Mouse (Mus musculus) lung, postnatal 10 days (tissue): ENCODE measurements at regions not wholly inside any gene's neighbourhood (a gene's known extent, or its start where the extent isn't known, plus 50 kb on each side); places are given as distances from the start of the nearest gene placed in this dataset.
"Not testable (repeated sequence)": the region's sequence is repeated elsewhere in the genome, so short reads cannot be mapped to it uniquely, and the experiment has no call there.

ENCODE experiments used
- DNase-seq: peaks from one replicate; pipeline ENCODE4 v3.0.0; 2021

DNA sequence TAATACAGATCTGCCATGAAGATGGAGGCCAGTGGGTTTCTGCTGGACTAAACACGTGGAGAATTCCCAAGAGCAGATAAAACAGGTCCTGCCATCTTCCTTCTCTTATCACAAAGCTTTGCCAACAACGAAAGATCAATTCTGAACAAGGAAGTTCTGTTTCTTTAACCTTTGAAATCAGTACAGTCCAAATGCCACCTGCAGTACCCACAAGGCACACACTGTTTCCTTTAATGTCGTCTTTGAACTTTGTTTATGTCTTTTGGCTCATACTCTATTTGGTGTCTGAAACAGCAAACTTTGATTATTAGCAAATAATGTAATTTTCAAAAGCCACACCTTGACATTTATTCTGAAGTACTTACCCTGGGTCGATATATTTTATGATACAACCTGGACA, 536.5 kb downstream of the Bckdhb start:
- no peak for DNase-seq

DNA sequence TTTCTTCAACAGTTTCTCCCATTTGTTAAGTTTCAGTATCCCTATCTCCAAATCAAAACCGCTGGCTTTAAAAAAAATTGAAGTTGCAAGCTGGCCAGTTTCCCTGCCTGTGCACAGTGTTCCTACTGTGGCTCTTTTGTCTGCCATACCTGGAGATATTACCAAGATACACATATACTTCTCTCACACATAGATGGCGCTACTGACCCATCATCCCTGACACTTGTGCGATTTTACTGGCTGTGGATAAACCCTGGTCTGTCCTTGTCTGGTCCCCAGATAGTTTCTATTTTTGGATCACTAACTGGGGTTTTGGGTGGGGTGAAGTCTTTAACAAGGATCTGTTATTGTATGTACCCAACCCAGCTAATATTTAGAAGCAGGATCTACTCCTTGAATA, 541.8 kb downstream of the Bckdhb start:
- DNase-seq: peak; percentile 48

DNA sequence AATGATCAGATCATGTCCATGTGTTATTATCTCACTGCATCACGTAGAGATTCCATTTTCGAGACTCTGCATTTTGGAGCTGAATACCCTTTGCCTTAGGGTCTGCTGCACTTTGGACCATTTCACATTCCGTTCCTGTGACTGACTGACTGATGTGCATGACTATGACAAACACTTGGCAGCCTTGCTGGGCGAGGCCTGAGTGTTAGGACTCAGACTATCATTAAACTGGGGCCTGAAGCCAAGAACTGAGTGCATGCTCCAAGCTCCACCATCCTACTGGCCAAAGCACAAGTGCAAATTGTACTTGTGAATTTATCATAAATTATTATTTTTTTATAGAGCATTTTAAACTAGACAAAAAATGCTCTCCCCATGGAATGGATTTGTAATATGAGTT, 547.8 kb downstream of the Bckdhb start:
- peak; percentile 4 for DNase-seq

DNA sequence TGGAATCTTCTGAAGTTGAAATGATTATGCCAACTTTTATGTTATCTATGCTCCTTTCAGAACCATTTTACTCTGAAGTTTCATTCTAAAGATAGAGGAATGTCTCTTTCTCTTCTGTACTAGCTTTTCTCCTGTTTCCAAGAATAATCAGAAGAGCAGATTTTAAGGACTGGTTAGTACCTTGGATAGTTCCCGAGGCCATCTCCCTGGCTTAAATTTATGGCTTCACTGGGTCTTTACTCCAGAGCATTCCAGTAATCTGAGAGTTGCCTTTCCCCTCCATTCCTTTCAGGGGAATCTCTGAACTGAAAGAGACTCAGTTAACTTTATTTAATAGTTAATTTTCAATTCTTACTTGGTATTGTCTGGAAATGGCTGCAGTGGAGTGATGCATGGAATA, 551.0 kb downstream of the Bckdhb start:
- no peak for DNase-seq

DNA sequence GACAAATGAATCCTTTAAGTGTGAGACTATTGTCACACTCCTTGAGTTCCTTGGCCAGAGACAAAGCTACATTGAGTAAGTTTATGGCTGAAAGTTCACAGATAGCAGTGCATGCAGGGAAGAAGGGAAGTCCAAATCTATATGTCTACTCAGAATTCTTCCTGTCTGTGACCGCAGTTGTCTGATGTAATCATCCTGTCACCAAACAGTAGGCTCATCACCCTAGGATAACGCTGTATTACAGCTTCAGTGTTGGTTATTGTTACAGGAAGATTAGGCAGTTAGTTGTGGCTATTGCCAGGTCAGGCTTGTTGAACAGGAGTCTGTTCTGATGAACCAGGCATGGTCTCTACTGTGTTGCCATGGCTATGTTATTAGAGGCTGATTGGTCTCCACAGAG, 574.6 kb downstream of the Bckdhb start:
- DNase-seq: no peak

DNA sequence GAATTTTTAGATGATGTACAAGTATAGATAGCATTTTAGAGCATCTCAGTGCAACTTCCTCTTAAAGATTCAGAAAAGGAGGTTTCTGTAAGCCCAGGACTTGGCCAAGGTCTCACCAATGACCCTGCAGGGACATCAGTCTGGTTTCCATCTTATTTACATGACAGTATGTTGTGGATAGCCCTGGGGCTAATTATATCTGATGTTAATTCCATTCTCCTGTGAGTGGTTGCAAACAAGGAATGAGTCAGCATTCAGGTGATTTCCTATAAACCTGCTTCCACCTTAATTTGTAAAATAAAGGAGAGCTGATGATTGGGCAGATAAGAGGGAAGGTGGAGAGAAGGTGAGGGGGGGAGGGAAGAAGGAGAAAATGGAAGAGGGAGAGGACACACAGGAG, 578.0 kb downstream of the Bckdhb start:
- not testable (repeated sequence) for DNase-seq

DNA sequence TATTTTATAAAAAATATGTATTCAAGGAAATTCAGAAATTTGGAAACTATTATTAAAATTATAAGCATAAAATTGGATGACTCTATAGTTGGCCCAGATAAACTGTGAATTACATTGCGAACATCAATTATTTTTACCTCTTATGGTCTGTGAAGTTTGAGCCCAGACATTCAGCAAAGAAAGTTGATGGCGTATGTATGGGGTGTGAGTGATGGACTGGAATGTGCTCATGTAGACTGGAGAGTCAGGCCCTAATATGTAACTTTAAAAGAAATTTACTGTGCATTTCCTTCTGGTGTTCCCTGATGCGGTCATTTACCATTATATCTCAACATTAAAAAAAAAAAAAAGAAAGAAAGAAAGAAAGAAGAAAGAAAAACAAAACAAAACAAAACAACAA, 592.1 kb downstream of the Bckdhb start:
- no peak for DNase-seq

DNA sequence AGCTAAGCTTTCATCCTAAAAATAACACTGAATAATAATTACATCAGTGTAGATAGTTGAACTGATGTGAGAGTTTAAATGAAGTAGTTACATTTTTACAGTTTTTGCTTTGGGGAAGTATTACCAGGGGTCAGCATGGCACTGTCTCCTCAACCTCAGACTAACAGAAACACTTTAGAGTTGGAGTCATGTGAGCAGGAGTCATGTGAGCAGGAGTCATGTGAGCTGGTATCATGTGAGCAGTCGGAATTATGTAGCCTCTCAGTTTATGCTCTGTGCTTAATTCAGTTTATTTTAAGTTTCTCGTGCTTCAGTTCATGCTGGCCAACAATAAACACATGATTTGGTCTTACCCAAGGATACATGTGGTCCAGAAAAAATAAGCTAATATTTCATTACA, 620.5 kb downstream of the Bckdhb start:
- DNase-seq: no peak

DNA sequence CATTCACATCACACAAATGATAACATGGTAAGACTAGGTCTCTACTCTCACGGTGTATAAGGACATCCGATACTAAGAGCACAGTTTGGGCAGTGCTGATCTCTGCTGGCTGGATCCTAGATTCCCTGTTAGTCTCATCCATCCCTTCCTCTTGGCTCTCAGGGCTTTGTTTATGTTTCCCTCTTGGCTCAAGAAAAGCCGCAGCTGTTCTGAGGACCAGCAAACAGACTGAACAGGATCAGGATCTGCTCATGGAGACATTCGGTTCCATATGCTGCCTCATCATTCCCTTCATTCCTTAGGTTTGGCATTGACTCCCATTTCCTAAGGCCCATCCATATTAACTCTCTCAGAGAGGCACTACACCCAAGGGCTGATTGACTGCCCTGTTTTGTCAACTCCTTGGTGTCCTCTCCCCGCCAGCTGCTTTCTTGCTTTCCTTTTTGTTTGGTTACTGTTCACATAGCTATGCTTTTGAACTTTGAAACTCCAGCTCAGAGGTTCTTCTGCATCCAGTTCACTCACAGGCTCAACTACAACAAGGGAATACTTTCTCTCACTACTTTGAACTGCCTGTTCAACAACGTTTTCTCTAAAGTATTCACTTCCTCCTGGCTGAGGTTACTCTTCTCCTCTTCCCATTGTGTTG, 623.2 kb downstream of the Bckdhb start:
- DNase-seq: peak; percentile 58

DNA sequence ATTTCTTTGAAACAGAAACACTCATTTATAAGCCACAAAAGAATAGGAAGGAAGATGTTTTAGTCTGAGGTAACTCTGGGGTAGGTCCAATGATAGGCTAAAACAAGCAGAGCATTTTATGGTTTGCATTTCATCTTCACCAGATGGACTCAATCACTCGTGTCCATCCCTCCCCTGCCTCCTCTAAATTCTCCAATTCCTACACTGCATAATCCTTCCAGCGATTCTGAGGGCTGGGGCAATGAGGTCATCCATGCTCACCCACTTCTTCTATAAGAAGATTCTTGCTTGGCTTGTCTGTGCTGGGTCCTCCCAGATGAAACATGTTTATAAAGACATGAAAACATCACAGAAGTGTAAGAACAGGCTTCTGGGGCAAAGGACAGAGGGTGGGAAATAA, 630.3 kb downstream of the Bckdhb start:
- DNase-seq: no peak

DNA sequence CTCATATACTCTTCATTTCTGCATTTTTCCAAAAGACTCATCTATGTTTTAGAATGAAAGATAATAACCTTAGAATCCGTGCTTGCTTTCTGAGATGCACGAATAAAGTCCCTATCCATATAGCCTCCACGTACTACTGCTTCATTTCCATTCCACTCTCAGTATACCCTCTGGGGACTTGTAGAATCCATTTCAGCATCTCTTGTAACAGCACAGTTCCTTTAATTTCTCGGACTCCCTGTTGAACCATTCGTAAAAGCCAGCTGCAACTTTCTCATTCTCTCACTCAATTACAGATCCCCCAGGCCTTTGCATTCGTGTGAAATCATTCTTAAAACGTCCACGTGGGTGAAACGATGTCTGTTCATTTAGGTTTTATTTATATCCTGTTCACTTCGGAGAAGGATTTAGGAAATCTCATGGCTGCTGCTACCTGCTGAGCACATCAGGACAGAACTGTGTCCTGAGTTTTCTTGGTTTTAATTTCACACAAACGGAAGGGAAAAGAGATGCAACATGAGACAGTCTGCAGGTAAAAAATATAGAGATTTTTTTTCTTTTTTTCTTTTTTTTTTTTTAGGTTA, 631.4 kb downstream of the Bckdhb start:
- no peak for DNase-seq

DNA sequence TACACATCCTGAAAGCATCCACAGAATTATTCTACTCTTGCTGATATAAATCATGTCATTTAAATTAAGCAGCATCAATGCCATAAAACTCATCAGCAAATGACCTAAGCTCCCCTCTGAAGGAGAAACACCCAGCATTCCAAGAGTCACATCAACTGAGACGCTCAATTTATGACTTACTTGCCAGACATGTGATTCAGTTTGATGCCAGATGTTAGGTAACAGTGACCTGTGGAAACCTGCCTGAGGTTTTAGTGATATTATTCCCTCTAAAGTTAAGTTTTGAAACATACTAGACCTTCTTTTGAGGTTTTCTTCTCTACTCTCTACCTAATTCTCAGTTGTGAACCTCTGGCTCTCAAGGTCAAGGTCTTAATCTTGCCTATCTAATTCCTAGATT, 633.4 kb downstream of the Bckdhb start:
- no peak for DNase-seq

DNA sequence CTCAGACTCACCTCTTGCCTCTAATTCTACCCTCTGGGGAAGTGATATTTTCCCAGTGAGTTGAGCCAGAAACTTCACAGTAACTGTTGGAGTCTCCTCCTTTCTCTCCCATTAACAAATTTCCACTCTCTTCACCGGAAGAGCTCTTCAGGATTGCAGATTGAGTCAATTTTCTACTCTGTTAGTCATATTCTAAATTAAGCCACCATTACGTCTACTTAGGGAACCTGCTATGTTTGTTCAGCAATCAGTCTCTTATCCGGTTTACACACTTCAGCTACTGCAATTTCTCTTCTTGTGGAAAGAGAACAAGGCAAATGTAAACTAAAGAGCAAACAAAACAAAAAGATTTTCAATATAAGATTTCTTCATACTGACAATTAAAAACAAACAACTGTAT, 644.6 kb downstream of the Bckdhb start:
- DNase-seq: no peak

DNA sequence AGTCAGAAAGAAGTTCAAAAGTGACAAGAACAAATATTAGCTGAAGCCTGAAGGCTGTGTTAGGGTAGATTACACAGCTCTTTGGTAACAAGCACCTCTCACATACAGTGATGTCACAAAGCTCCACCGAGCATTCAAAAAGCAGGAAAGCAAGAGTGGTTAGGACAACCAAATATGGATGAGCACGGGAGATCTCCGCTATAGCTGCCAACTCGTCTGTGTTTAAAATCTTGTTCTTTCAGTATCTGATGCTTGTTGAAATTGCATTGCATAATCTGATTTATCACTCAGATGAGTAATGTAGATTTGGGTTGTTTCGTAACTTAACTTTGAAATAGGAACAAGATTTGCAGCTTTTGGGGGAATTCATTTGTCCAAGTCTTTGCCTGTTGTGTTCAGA, 652.8 kb downstream of the Bckdhb start:
- no peak for DNase-seq

DNA sequence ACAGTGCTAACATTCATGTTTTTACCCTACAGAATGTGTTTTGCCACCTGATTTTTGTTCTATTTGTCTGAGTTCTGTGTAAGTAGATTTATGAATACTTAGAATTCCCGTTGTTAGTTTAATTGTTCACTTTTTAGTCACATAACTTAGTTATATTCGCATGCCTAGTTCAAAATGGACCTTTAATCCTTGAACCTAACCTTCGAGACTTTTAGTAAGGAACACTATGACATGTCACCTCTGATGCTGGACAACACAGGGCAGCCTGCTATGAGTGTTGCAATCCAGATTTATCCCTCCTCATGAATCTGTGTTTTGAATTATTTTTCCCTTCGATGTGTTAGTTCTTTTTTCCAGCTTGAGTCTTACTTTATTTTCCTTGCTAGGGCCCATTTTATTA, 662.8 kb downstream of the Bckdhb start:
- no peak for DNase-seq

DNA sequence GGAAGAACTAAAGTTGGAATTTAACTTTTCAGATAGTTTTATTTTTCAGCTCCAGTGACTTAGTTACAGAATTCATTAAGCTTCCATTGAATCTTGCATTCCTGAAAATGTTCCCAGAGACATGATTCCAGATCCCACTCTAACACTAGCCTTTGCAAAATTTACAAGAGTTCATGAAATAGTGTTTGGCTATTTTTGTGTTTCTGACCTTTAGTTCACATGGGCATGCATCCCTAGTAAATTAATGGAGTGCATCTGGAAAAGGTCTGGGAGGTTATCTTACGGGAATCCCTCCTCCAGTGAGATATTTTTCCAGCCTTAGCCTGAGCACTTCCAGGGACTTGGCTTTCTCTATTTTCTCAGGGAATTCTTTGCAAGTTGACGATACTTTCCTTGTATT, 669.8 kb downstream of the Bckdhb start:
- DNase-seq: no peak
